Mouse (Mus musculus) G1E (cell line): ENCODE data around the gene Adam15. TPM values are rescaled to one million over a fixed set of nuclear protein-coding genes. Genes with fewer than 3 reads are reported as not detected.

Experiments
- ATAC-seq: 2 replicates; pipeline ENCODE4 v1.8.0; 2016; ENCODE audit warnings: mild to moderate bottlenecking; ENCODE audit not compliant: insufficient number of reproducible peaks, poor library complexity, low FRiP score, severe bottlenecking; ENCODE audit errors: extremely low read depth
- DNase-seq: peaks from one replicate; pipeline ENCODE4 v3.0.0; 2012; ENCODE audit warnings: low spot score
- H3K27me3 ChIP-seq: 2 replicates; pipeline ENCODE4 v1.6.1; 2012; ENCODE audit warnings: mild to moderate bottlenecking, low read length, inconsistent platforms; ENCODE audit not compliant: insufficient read depth
- H3K36me3 ChIP-seq: replicated peaks from 2 replicates; pipeline ENCODE3; 2012; ENCODE audit warnings: mild to moderate bottlenecking, inconsistent platforms
- H3K4me1 ChIP-seq: 2 replicates; pipeline ENCODE4 v1.6.1; 2012; ENCODE audit warnings: low read depth, low read length, inconsistent platforms, mixed read lengths; ENCODE audit not compliant: insufficient read depth
- H3K4me3 ChIP-seq: 2 replicates; pipeline ENCODE4 v1.5.1; 2012; ENCODE audit warnings: low read depth, mild to moderate bottlenecking, inconsistent platforms, low read length, moderate library complexity, mixed read lengths
- H3K9me3 ChIP-seq: replicated peaks from 2 replicates; pipeline ENCODE4 v1.6.1; 2012; ENCODE audit warnings: inconsistent platforms
- CTCF ChIP-seq: IDR thresholded peaks from 2 replicates; pipeline ENCODE4 v1.5.1; 2012; ENCODE audit warnings: low read depth, low read length, inconsistent platforms, mixed read lengths
- GATA1 ChIP-seq: IDR thresholded peaks from 2 replicates; pipeline ENCODE4 v1.6.1; 2012; ENCODE audit warnings: borderline replicate concordance, low read length, inconsistent platforms, mixed read lengths
- GATA2 ChIP-seq: IDR thresholded peaks from 2 replicates; pipeline ENCODE4 v1.6.1; 2012; ENCODE audit warnings: low read depth, low read length, inconsistent platforms, borderline replicate concordance
- POLR2AphosphoS5 ChIP-seq: IDR thresholded peaks from 2 replicates; pipeline ENCODE4 v1.6.1; 2012; ENCODE audit warnings: low read depth, low read length, inconsistent platforms; ENCODE audit not compliant: insufficient replicate concordance
- TAL1 ChIP-seq: conservative IDR thresholded peaks from 2 replicates; pipeline ENCODE4 v1.6.1; 2012; ENCODE audit warnings: low read depth, low read length, inconsistent platforms, mixed read lengths
- polyA plus RNA-seq: library from polyadenylated mRNA; stranded (reverse); fragments of >175 nt; gene quantifications from 2 replicates; pipeline ENCODE4 v1.2.3, GENCODE M21; 2012
- total RNA-seq, 2 experiments: library from RNA; stranded (forward) in 1 of 2; stranded (reverse) in 1 of 2; fragments of 200-1000 nt in 1 of 2; fragments of >200 nt in 1 of 2; fragmentation: Nextera tagmentation in 1 of 2; gene quantifications; 2 replicates each; pipeline ENCODE4 v1.2.3; 2014 to 2017

The Adam15 gene
- total and polyA plus RNA-seq, 3 experiments, result 0.05 to 1.4 TPM; not detected in 1

- H3K4me1 ChIP-seq, result peaks cover 7% of the 10 kb centered on the region
- H3K4me3 ChIP-seq, result no peak overlapping the region
- ATAC-seq (no peak), DNase-seq (no peak)
- no peaks in the 10 kb centered on the region for H3K9me3 ChIP-seq
- H3K36me3 ChIP-seq, result no peaks in the 10 kb centered on the region
- peaks cover 73% of the 10 kb centered on the region for H3K27me3 ChIP-seq
- TF ChIP-seq GATA1, result no peak
- TF ChIP-seq TAL1, result no peak
- no peak for TF ChIP-seq POLR2AphosphoS5
- no peak for TF ChIP-seq GATA2
- TF ChIP-seq CTCF, result no peak
Observed at GRCm38 (mm10) chr3:89315930-89316831, 33.6 kb downstream of the Adam15 start.

- ATAC-seq, result no peak
- no peak overlapping the region for H3K4me3 ChIP-seq
Observed at GRCm38 (mm10) chr3:89315195-89315929, 34.4 kb downstream of the Adam15 start.

GRCm38 (mm10) chr3:89314791-89315190, 35.0 kb downstream of the Adam15 start:
- Histone ChIP-seq H3K4me1 (peaks cover 7% of the 10 kb centered on the region), H3K36me3 (no peaks in the 10 kb centered on the region), H3K27me3 (peaks cover 67% of the 10 kb centered on the region), H3K9me3 (no peaks in the 10 kb centered on the region), H3K4me3 (no peak overlapping the region)
- DNase-seq (no peak), ATAC-seq (no peak)
- TF ChIP-seq POLR2AphosphoS5 (no peak), TAL1 (no peak), CTCF (no peak), GATA1 (no peak), GATA2 (no peak)

More at GRCm38 (mm10) chr3:89315195-89315929, 34.4 kb downstream of the Adam15 start:
- H3K9me3 ChIP-seq, result no peaks in the 10 kb centered on the region
- TF ChIP-seq CTCF (peak; percentile 92), POLR2AphosphoS5 (no peak)
- DNase-seq, result peak; percentile 62
- H3K36me3 ChIP-seq, result no peaks in the 10 kb centered on the region
- H3K4me1 ChIP-seq, result peaks cover 7% of the 10 kb centered on the region
- H3K27me3 ChIP-seq, result peaks cover 70% of the 10 kb centered on the region

GRCm38 (mm10) chr3:89314340-89314739, 35.5 kb downstream of the Adam15 start:
- DNase-seq, result no peak
- Histone ChIP-seq H3K27me3 (peaks cover 62% of the 10 kb centered on the region), H3K9me3 (no peaks in the 10 kb centered on the region), H3K4me3 (no peak overlapping the region), H3K4me1 (peaks cover 7% of the 10 kb centered on the region), H3K36me3 (no peaks in the 10 kb centered on the region)
- no peak for TF ChIP-seq TAL1
- TF ChIP-seq POLR2AphosphoS5, result no peak
- no peak for TF ChIP-seq CTCF
- no peak for TF ChIP-seq GATA2
- TF ChIP-seq GATA1, result no peak
- no peak for ATAC-seq

- H3K36me3 ChIP-seq, result no peaks in the 10 kb centered on the region
- ATAC-seq (no peak; the same call in 1 of the 2 replicates), DNase-seq (peak; percentile 69)
- H3K4me1 ChIP-seq, result no peaks in the 10 kb centered on the region
- no peak overlapping the region for H3K4me3 ChIP-seq
- TF ChIP-seq GATA1 (no peak), CTCF (peak; percentile 73)
- no peaks in the 10 kb centered on the region for H3K9me3 ChIP-seq
- H3K27me3 ChIP-seq, result peaks cover 51% of the 10 kb centered on the region
Observed at GRCm38 (mm10) chr3:89308089-89308488, 41.7 kb downstream of the Adam15 start.

- no peak for ATAC-seq
- TF ChIP-seq POLR2AphosphoS5, result no peak
- no peak for TF ChIP-seq GATA1
- no peak for TF ChIP-seq CTCF
- no peak for TF ChIP-seq TAL1
- no peak overlapping the region for H3K4me3 ChIP-seq
Observed at GRCm38 (mm10) chr3:89305551-89306325, 44.1 kb downstream of the Adam15 start.

More at GRCm38 (mm10) chr3:89305551-89306325, 44.1 kb downstream of the Adam15 start:
- no peak for DNase-seq
- Histone ChIP-seq H3K9me3 (no peaks in the 10 kb centered on the region), H3K4me1 (no peaks in the 10 kb centered on the region), H3K27me3 (peaks cover 40% of the 10 kb centered on the region), H3K36me3 (no peaks in the 10 kb centered on the region)
